Mouse (Mus musculus): ENCODE measurements at regions not wholly inside any gene's neighbourhood (a gene's known extent, or its start where the extent isn't known, plus 50 kb on each side); places are given as distances from the start of the nearest gene placed in this dataset.

- no peak for DNase-seq (ENCODE audit: low spot score)
These were observed 55.9 kb upstream of the Cnksr3 start for GRCm38 (mm10) chr10:7267903-7268302.

- no peak for DNase-seq (ENCODE audit: low spot score)
These were observed 55.1 kb upstream of the Cnksr3 start for GRCm38 (mm10) chr10:7267106-7267505.

GRCm38 (mm10) chr10:7265412-7265811 is 53.4 kb upstream of the Cnksr3 start:
- no peak for DNase-seq (ENCODE audit: low spot score)

- no peak for DNase-seq (ENCODE audit: low spot score)
These were observed 52.7 kb upstream of the Cnksr3 start for GRCm38 (mm10) chr10:7264721-7265120.

Measured in ovary, postnatal 10 days (tissue).